Comparison of ENCODE assay signal across 9 mouse cellular contexts in the genomic region with DNA sequence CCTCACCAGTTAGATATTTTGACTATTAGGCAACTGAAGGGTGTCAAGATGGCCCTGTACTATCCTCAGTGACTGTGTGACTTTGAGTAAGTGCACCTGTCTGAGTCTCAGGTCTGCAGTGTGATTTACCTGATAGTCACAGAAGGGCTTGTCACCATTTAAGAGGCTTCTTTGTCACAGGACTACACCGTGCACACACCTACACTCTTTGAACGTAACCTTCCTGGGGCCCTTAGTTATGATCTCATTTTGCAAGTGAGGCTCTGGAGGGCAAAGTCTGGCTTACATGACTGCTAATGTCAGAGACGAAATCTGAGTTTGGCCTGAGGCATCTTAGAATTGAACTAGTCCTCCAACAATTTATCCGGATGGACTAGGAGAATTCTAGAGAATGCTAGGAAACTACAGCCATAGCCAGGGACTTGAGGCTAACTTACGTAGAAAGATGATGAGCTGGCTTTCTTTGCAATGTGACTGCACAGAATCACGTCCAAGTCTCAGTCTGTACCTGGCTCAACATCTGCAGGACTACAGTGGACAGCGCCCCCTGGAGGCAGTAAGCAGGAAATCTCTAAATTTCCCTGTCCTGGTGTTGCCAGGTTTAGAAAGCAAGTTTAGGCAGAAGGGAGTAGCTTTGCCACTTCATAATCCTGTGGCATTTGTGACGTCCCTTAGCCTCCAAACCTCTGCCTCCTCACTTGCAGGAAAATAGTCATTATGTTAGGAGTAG. TPM values are rescaled to one million over a fixed set of nuclear protein-coding genes. Genes with fewer than 3 reads are reported as not detected.
DNase-seq lines count a peak whose midpoint lies in the region; ATAC-seq and TF ChIP-seq lines count a peak whose summit lies in the region.
"Had no signal": no experiment of that assay in that cellular context is flagged by ENCODE, and none has a peak within 500 bp of the region (broad histone marks: within the 10 kb centered on the region; RNA-seq: fewer than 3 reads in every experiment).

No protein-coding gene starts in this region.

- no peak overlapping the region for H3K9ac ChIP-seq in embryonic facial prominence, embryonic 11.5 days (replicated peaks; ENCODE audit: low read length)
- H3K9ac ChIP-seq in lung, postnatal 0 days (replicated peaks; ENCODE audit: low read depth), result no peak overlapping the region
- H3K9ac ChIP-seq: limb, embryonic 15.5 days had no signal

- no peak overlapping the region for H3K4me3 ChIP-seq in embryonic facial prominence, embryonic 11.5 days (ENCODE audit: low read depth, low read length)
- no peak overlapping the region for H3K4me3 ChIP-seq in lung, postnatal 0 days (ENCODE audit: low read depth, low read length)
- H3K4me3 ChIP-seq: limb, embryonic 15.5 days had no signal

- TF ChIP-seq CTCF in lung, postnatal 0 days (IDR thresholded peaks at IDR 0.05), result peak; percentile 93

- no peak overlapping the region for H3K27ac ChIP-seq in embryonic facial prominence, embryonic 11.5 days (replicated peaks; ENCODE audit: low read depth, low read length)
- H3K27ac ChIP-seq in lung, postnatal 0 days (ENCODE audit: low read length), result no peak overlapping the region
- H3K27ac ChIP-seq: limb, embryonic 15.5 days had no signal

- TF ChIP-seq EP300 in lung, postnatal 0 days (IDR thresholded peaks at IDR 0.05), result no peak

- 33% methylated on average over 8 of the region's 8 CpGs for WGBS in embryonic facial prominence, embryonic 11.5 days
- WGBS in lung, postnatal 0 days, result 38% methylated on average over 8 of the region's 8 CpGs

- peak; percentile 24 for DNase-seq in gastrocnemius, adult 18-20 months (ENCODE audit: low spot score)
- DNase-seq in gastrocnemius, postnatal 25 days, result no peak
- peak; percentile 77 for DNase-seq in 416B (ENCODE audit: low read depth)
- peak; percentile 53 to 82 for DNase-seq in adrenal gland, adult (ENCODE audit: inconsistent age in 2 of 2, low spot score in 1 of 2)
- DNase-seq in embryonic facial prominence, embryonic 11.5 days (ENCODE audit: low spot score), result peak; percentile 68
- peak; percentile 53 for DNase-seq in kidney, adult 9 months
- peak; percentile 79 for DNase-seq in lung, postnatal 0 days (ENCODE audit: low spot score)
- DNase-seq in telencephalon, adult 2 months (ENCODE audit: low read depth, low spot score), result peak; percentile 6

- H3K9me3 ChIP-seq in embryonic facial prominence, embryonic 11.5 days (replicated peaks; ENCODE audit: control insufficient read depth, low read length), result no peaks in the 10 kb centered on the region
- no peaks in the 10 kb centered on the region for H3K9me3 ChIP-seq in lung, postnatal 0 days (ENCODE audit: low read length)
- H3K9me3 ChIP-seq: limb, embryonic 15.5 days had no signal

- no peaks in the 10 kb centered on the region; the same call in 1 of the 2 replicates for H3K4me1 ChIP-seq in embryonic facial prominence, embryonic 11.5 days (ENCODE audit: control insufficient read depth, insufficient read depth, low read length)
- peaks cover 7% of the 10 kb centered on the region; the same call in 1 of the 2 replicates for H3K4me1 ChIP-seq in lung, postnatal 0 days (ENCODE audit: insufficient read depth, low read depth, low read length)

- H3K36me3 ChIP-seq in embryonic facial prominence, embryonic 11.5 days (replicated peaks; ENCODE audit: control insufficient read depth, insufficient read depth, low read depth, low read length), result no peaks in the 10 kb centered on the region
- H3K36me3 ChIP-seq in lung, postnatal 0 days (ENCODE audit: insufficient read depth, low read length), result no peaks in the 10 kb centered on the region
- H3K36me3 ChIP-seq: limb, embryonic 15.5 days had no signal

- no peak for ATAC-seq in embryonic facial prominence, embryonic 11.5 days (replicated peaks; ENCODE audit: insufficient number of reproducible peaks, low FRiP score, low TSS enrichment, low read depth)
- ATAC-seq in lung, postnatal 0 days, result peak; percentile 43; the same call in 1 of the 2 replicates

- peaks cover 27% of the 10 kb centered on the region for H3K27me3 ChIP-seq in embryonic facial prominence, embryonic 11.5 days (ENCODE audit: control insufficient read depth, insufficient read depth, low read length)
- H3K27me3 ChIP-seq in lung, postnatal 0 days (replicated peaks; ENCODE audit: insufficient read depth, low read length), result peaks cover 28% of the 10 kb centered on the region; the same call in 1 of the 2 replicates

- no peak overlapping the region for H3K4me2 ChIP-seq in embryonic facial prominence, embryonic 11.5 days (ENCODE audit: low read depth, low read length)
- H3K4me2 ChIP-seq in lung, postnatal 0 days (replicated peaks; ENCODE audit: low read depth, low read length), result no peak overlapping the region
- H3K4me2 ChIP-seq: limb, embryonic 15.5 days had no signal

RNA-seq across cellular contexts. Expression of a gene that starts 2.3 kb away (rescaled TPM):
- total RNA-seq in gastrocnemius, adult 18-20 months (2021), result 1 to 10 TPM in 1 of 2 experiments, under 1 TPM in 1; 0.66 to 1.7 TPM
- 1 to 10 TPM in 1 of 2 experiments, under 1 TPM in 1; 0.82 to 1.7 TPM for total RNA-seq in gastrocnemius, postnatal 25 days (2021)
- polyA plus RNA-seq in embryonic facial prominence, embryonic 11.5 days (2014; fragmentation: Nextera tagmentation; extraction: Ambion mirVana), result 0.49 and 1.0 TPM in 2 replicates
- polyA plus RNA-seq in lung, postnatal 0 days (2015; fragmentation: Nextera tagmentation; extraction: Ambion mirVana), result 5.3 and 6.8 TPM in 2 replicates
